Mouse (Mus musculus): ENCODE measurements around the gene Tmem147.

Tmem147 gene

GRCm38 (mm10) chr7:30723274-30723953 is 5.9 kb downstream of the Tmem147 start:
- no peak for DNase-seq

- DNase-seq, result no peak
Measured at GRCm38 (mm10) chr7:30721286-30721685, 8.1 kb downstream of the Tmem147 start.

DNA sequence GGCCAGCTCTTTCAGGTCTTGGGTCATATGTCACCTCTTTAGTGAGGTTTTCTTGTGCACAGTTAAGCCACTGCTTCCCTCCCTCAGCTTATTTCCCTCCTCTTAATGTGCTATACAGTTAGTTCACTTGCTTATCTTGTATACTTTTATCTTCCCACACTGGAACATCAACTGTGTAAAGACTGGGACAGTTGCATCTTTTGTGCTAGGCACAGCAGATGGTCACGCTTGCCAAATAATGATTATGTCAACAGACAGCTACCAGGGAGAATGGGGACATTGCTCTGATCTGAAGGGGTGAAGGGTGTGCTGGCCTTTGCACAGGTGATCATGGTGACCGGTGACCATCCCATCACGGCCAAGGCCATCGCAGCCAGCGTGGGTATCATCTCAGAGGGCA is 9.7 kb downstream of the Tmem147 start:
- no peak for DNase-seq

- DNase-seq, result no peak
Measured at GRCm38 (mm10) chr7:30717716-30718046, 11.7 kb downstream of the Tmem147 start.

DNA sequence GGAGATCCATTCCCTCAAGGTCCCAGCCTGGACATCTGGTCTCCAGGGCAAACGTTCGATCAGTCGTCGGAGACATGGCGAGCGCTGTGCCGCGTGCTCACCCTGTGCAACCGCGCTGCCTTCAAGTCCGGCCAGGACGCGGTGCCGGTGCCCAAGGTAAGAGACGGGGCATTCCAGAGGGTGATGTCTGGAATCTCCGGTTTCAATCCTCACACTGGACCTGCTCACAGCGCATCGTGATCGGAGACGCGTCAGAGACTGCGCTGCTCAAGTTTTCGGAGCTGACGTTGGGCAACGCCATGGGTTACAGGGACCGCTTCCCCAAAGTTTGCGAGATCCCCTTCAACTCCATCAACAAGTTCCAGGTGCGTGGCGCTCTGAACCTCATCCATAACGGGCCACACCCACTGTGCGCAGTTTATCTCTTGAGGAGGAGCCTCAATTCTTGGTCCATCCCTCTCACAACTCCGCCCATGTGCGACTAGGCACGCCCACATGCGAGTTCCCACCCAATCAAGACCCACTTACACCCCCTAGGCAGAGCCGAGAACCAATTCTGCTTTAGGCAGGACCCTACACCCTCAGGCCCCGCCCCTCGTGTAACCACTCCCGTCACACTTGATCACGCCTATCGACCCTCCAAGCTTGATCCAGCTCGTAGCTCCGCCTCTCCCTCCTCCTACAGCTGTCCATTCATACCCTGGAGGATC is 12.2 kb downstream of the Tmem147 start:
- peak; percentile 73 for DNase-seq

DNA sequence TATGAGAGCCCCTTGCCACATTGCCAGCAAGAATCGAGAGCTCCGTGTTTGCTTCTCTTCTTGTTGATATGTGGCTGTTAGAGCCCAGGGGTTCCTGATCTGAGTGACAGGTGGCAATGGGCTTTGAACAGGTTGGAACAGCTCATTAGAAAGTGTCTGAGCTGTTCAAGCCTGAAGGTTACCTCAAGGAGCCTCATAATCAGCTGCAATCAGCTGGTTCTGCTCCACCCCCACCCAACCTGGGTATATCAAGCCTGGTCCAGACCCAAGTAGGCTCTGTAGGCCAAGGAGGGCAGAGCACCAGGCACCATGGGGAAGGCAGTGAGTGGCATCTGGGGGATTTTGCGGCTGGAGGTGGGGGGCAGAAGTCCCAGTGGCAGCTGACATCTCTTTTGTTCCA is 17.4 kb downstream of the Tmem147 start, which contains the start of gene Atp4a:
Atp4a (plus strand) TSS at position 268 of the 400 bp plus-strand sequence.
- DNase-seq, result no peak

DNA sequence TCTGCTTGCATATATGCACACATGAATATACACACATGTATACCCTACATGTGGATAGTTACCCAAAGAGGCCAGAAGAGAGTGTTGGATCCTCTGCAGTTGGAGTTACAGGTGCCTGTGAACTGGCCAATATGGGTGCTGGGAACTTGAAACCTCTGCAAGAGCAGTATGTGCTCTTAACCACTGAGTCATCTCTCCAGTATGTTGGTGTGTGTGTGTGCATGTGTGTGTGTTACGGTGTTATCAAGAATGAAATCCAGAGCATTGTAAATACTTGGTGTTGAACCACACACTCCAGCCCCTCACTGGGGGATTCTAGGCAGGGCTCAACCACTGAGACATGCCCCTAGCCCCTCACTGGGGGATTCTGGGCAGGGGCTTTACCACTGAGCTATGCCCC is 21.9 kb downstream of the Tmem147 start:
- no peak for DNase-seq

DNA sequence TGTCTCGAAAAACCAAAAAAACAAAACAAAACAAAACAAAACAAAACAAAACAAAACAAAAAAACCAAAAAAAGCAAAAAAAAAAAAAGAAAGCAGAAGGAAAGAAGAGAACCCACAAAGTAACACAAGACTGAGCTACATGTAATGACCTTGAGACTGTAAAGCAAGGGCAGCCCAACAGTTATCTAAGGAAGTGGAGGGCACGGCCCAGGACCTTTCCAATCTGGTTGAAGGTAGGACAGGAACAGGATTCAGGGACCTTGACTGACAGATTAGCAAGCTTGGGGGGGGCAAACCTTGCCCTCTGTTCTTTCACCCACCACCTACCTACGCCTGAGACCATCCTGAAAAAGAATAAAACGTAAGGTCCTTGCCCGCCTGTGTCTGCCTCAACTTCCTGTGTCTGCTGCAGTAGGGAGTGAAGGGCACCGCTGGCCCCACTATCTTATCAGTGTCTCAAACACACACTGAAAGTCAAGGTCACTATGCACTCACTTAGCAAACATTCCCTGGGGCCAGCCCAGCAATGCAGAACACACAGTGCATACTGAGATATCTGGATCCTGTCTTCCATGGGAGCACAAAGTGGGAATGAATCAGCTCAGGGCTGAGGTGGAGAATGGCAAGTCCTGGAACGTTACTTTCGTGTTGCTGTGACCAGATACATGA is 23.0 kb downstream of the Tmem147 start:
- DNase-seq, result no peak

GRCm38 (mm10) chr7:30698589-30698988 is 30.8 kb downstream of the Tmem147 start, which contains the start of gene 2200002J24Rik:
Gene 2200002J24Rik (plus strand): TSS chr7:30698926.
- DNase-seq, result no peak

GRCm38 (mm10) chr7:30698101-30698500 is 31.2 kb downstream of the Tmem147 start:
- DNase-seq, result no peak

DNA sequence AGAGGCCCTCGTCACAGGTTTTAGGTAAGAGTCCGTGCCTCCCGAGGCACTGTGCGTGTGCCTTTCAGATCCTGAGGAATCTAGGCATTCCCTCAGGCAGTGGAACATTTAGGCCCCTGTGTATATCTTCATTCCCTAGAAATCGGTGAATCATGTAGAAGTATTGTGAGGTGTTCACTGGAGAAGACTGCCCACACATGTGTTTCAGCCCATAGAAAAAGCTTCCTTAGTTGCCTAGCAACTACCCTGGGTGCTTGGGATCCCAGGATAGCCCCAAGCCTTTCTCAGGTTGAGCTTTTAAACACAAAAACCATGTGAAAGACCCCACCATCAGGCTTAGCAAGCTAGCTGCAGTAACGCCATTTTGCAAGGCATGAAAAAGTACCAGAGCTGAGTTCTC is 41.0 kb downstream of the Tmem147 start:
- no peak for DNase-seq

DNA sequence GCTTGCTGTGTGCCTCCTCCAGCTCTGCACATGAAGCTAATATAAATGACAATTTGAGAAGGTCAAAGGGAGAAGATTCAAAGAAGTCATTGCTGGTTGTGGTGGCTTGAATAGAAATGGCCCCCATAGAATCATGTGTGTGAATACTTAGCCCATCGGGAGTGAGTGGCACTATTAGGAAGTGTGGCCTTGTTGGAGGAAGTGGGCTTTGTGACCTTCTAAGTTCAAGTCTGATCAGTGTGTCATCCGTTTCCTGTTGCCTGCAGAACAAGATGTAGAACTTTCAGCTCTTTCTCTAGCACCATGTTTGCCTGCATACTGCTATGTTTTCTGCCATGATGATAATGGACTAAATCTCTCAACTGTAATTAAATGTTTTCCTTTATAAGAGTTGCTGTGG is 45.9 kb downstream of the Tmem147 start:
- DNase-seq, result no peak

- no peak for DNase-seq
Measured at GRCm38 (mm10) chr7:30681897-30682296, 47.4 kb downstream of the Tmem147 start.

DNA sequence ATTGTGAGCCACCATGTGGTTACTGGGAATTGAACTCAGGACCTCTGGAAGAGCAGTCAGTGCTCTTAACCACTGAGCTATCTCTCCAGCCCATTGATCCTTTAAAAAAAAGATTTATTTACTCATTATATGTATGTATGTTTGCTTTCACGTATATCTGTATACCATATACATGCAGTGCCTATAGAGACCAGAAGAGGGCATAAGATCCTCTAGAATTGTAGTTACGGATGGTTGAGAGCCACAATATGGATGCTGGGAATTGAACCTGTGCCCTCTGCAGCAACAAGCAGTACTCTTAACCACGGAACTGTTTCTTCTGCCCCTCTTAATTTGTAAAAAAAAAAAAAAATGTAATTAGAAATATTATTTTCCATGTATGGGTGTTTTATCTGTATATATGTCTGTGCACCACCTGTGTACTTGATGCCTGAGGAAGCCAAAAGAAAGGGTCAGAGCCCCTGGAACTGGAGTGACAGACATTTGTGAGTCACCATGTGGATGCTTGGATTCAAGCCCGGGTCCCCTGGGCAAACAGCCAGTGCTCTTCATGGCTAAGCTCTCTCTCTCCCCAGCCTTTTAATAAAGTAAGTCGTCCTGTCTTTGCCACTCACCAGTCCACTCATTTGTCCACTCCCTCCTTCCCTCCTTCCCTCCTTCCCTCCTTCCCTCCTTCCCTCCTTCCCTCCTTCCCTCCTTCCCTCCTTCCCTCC is 50.9 kb downstream of the Tmem147 start:
- peak; percentile 52 for DNase-seq
